Mouse (Mus musculus): ENCODE measurements at regions not wholly inside any gene's neighbourhood (a gene's known extent, or its start where the extent isn't known, plus 50 kb on each side); places are given as distances from the start of the nearest gene placed in this dataset.

DNA sequence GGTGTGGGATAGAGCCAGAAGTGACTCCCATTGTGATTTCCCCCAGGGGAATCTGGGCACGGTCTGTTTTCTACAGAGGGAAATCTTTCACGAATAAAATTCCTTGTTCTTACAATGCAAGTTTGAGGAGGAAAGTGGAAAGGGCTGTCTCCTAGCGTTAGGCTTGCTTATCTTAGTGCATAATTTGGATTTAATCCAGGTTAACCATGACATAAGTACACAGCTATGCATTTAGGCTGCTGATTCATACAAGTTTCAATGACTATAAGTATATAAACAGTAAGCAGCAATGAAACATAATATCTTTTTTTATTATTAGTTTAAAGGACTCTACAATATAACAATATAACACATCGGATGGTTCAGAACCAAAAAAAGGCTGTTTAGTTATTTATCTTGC lies 74.6 kb upstream of the Arhgap21 start:
- no peak for DNase-seq

DNA sequence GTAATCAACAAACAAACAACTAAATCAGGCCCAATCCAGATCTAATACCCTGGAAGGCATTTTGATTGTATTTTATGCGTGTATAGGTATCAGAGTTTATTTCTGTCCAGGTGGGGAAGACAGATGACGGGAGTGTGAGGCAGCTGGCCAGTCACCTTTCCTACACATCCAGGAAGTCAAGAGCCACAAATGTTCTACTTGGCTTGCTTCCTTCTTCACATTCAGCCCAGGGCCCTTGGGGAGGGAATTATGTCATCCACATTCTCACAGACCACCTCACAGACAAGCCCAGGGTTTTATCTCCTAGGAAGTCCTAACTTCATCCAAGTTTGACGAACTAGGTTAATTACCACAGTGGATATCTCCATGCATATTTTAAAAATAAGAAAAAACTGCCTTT lies 68.9 kb upstream of the Arhgap21 start:
- no peak for DNase-seq

DNA sequence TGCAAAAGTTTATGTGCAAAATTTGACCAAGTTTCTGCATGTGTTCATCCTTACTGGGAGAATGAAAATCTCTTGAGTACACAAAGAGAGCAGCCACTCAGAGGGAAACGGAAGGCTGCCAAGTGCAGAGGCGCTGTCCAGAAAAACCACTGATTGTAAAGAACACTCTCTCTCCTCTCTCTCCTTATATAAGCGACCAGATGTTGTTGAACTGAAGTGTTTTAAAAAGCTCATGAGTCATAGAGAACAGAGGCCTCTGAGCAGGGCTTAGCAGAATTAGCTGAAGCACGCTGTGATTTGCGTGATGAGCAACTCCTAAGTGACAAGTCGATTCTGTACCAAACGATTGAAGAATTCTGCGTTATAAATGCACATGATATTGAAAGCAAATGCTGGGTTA lies 68.5 kb upstream of the Arhgap21 start:
- peak; percentile 65 for DNase-seq

DNA sequence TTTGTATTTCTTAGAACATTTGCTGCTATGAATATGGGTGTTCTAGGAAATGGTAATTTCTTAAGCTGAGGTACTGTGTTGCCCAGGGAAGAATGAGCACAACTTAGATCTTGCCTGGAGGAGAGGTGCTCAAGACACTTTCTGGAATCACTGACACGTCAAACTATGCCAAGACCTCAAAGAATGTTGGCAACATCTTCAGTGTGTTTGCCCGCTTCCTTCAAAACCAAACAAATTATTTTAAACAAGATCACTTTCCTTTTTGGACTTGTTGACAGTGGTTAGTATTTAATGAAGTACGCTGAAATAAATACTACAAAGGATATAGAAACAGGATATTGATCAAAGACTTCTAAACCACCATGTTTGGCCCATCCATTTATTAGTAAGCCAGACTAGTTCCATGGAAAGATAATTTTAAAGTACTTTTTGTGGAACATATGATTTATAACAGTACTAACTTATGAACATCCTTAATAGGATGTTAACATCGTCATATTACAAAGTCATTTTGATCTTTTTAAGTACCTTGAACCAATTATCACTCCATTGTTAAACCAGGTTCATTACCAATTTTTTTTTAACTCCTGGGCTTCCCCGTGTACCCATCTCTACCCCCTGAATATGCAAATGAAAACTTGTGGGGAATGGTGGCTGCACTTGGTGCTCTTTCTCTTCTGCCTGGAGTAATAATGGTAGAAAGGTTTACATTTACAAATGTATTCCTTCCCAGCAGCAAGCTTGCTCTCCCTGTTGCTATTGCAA lies 67.4 kb upstream of the Arhgap21 start:
- peak; percentile 47 for DNase-seq

DNA sequence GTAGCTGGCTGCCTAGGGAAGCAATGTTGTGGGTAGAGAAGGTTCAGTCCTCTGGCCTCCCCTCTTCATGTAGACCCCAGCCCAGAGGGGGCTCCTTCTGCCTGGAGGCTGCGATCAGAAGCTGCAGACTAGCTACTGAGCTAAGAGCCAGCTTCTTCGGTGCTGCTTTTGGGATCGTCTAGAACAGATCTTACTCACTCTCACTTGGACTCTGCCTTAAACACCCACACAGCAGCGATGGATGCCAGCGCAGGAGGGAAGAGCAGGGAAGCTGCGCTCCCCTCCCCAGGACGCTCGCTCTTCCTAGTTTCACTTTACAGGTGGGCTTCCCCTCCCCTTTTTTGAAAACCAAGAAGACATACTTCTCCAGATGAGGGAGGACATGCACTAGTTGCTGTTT lies 66.0 kb upstream of the Arhgap21 start:
- no peak for DNase-seq

DNA sequence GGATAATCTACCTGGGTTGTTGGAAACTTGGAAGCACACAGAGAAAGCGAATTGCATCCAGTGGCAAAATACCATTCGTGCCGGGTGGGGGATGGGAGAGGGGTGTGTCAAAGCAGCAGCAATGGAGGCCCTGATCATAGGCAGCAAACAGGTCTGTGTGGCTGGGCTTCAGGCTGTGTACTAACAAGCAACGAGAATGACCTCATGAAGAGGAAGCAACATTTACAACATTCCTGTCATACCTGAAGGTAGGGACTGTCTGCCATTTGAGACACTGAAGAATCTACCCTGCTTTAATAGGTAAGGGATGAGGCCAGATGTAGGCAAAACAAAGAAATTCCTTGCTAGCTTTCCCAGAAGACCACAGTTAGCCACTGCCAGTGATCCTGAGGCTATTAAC lies 62.0 kb upstream of the Arhgap21 start:
- no peak for DNase-seq

DNA sequence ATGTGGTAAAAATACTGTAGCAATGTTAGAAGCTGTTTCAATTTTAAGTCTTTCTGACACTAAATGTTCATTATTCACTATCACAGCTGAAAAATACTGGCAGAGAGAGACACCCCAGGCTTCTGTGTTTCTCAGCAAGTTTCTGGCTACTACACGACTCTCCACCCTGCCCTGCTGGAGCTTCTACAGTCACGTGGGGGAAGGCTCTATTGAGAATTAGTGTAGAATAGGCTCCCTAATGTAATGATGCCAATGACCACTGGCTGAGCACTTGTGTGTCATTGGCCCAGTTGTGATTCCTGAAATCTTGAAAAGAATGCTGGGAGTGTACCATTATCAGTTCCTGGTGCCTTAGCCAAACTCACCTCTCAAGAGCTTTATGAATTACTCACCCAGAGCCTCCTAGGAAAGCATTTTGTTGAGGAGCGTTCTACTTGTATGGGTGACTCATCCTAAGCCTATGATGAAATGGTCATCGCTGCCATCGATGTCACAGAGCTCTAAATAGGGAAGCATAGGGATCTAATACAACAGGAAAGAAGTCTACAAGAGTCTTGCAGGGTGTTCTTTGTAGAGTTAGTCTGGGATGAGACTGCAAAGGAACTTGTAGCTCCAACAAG lies 60.8 kb upstream of the Arhgap21 start:
- no peak for DNase-seq

DNA sequence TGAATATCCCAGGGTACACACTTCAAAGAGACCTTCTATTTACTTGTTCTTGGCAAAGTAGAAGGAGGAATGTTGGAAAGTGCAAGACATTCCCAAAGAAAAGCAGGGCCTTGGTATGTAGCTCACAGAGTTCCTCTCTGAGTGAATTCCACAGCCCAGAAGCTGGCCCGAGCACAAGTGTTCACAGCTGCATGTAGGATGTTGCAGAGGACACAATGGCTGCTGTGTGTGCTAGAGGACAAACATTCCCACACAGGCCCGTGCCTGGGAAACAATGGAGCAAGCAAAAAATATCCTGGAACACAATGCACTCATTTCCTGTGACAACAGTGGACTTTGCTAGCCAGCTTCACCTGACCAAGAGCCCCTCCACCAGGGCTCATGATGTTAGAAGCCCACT lies 59.9 kb upstream of the Arhgap21 start:
- peak; percentile 76 for DNase-seq

DNA sequence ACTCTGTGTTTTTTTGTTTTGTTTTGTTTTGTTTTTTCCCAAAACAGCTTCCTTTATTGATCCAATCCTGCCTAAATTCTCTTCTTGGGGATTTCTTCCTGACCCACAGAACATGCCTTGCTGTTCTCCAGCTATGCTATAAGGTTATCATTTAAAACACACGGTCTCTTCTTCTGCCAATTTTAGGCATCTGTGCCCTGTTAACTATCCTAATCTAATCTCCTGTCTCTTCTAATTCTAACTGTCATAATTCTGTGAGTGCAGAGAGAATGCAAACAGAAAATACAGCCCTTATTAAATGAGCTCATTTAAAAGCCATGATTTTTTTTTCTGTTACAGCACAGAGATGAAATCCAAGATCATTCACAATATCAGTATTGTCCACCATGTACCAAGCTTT lies 49.9 kb upstream of the Arhgap21 start:
- DNase-seq, result no peak
